Mouse (Mus musculus) heart, embryonic 12.5 days (tissue): ENCODE data around the gene Hoxd4. TPM values are rescaled to one million over a fixed set of nuclear protein-coding genes. Genes with fewer than 3 reads are reported as not detected.

Experiments used
- ATAC-seq: fragments of 200-750 bp; cut with Nextera tagmentation; 2 replicates; pipeline ENCODE4 v1.8.0; 2017; ENCODE audit warnings: moderate TSS enrichment, moderate library complexity; ENCODE audit not compliant: insufficient number of reproducible peaks, low FRiP score
- H3K27ac ChIP-seq: fragments of 300-500 bp; sonication (generic); 2 replicates; pipeline ENCODE4 v1.5.1; 2016; ENCODE audit warnings: mild to moderate bottlenecking, moderate library complexity; ENCODE audit not compliant: poor library complexity, severe bottlenecking
- H3K27me3 ChIP-seq: fragments of 300-500 bp; sonication (generic); replicated peaks from 2 replicates; pipeline ENCODE4 v1.6.1; 2016; ENCODE audit warnings: mild to moderate bottlenecking, moderate library complexity
- H3K36me3 ChIP-seq: fragments of 300-500 bp; sonication (generic); 2 replicates; pipeline ENCODE4 v1.6.1; 2016; ENCODE audit warnings: mild to moderate bottlenecking, moderate library complexity
- H3K4me1 ChIP-seq: fragments of 300-500 bp; sonication (generic); replicated peaks from 2 replicates; pipeline ENCODE4 v1.6.1; 2016; ENCODE audit warnings: mild to moderate bottlenecking
- H3K4me2 ChIP-seq: fragments of 300-500 bp; sonication (generic); 2 replicates; pipeline ENCODE4 v1.6.1; 2016; ENCODE audit warnings: mild to moderate bottlenecking, moderate library complexity
- H3K4me3 ChIP-seq: fragments of 300-500 bp; sonication (generic); 2 replicates; pipeline ENCODE4 v1.5.1; 2016; ENCODE audit warnings: mild to moderate bottlenecking
- H3K9ac ChIP-seq: fragments of 300-500 bp; sonication (generic); 2 replicates; pipeline ENCODE4 v1.6.1; 2016; ENCODE audit warnings: mild to moderate bottlenecking, moderate library complexity
- H3K9me3 ChIP-seq: fragments of 300-500 bp; sonication (generic); replicated peaks from 2 replicates; pipeline ENCODE4 v1.6.1; 2016; ENCODE audit warnings: mild to moderate bottlenecking, moderate library complexity
- WGBS: fragments of 180-500 bp; shearing (Covaris S2); methylation state at CpG from one replicate; pipeline ENCODE4 v1.1.7; 2016; 5-methylcytosine and 5-hydroxymethylcytosine counted together
- polyA plus RNA-seq: library from polyadenylated mRNA; unstranded; fragments of >200 nt; fragmentation: Nextera tagmentation; extraction: Ambion mirVana; gene quantifications from 2 replicates; pipeline ENCODE4 v1.2.1, GENCODE M21; 2016

The Hoxd4 gene
- polyA plus RNA-seq, 1 experiment from 2014 or later: 0.19 TPM

DNA sequence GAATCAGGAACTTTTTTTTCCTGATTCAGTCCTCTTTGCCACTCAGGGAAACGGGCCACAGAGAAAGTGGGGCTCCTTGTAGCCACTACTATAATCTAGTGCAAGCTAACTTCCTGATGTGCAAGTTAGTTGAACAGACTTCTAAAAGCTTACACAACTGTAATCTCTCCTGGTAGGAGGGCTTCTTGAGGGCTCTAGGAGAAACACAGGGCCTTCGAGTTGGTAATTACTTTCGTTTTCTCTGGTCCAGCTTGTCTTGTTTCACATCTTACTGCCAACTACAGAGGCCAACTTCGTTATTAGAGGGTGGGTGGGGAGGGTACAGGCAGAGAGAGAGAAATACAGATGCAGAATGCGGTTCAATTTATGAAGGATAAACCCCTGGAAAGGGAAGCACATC lies 39.9 kb upstream of the Hoxd4 start:
- 4% methylated on average over 5 of the region's 5 CpGs for WGBS
- peak overlapping the region; percentile 85 for H3K4me2 ChIP-seq
- H3K4me3 ChIP-seq: 0 out of 2 replicates have a peak overlapping the region, but pooled peaks have one; percentile 12
- ATAC-seq: no peak
- H3K9me3 ChIP-seq: no peaks in the 10 kb centered on the region
- H3K27ac ChIP-seq: no peak overlapping the region
- peaks cover 93% of the 10 kb centered on the region for H3K27me3 ChIP-seq
- no peaks in the 10 kb centered on the region for H3K36me3 ChIP-seq
- peaks cover 19% of the 10 kb centered on the region for H3K4me1 ChIP-seq
- H3K9ac ChIP-seq: no peak overlapping the region

GRCm38 (mm10) chr2:74672481-74673362 lies 39.0 kb upstream of the Hoxd4 start:
- no peaks in the 10 kb centered on the region for H3K36me3 ChIP-seq
- peaks cover 91% of the 10 kb centered on the region for H3K27me3 ChIP-seq
- H3K9ac ChIP-seq: no peak overlapping the region; the same call in 1 of the 2 replicates
- peak overlapping the region; percentile 85 for H3K4me2 ChIP-seq
- no peaks in the 10 kb centered on the region for H3K9me3 ChIP-seq
- ATAC-seq: 0 out of 2 replicates have a peak, but pooled peaks have one; percentile 40
- 2% methylated on average over 40 of the region's 40 CpGs for WGBS
- peak overlapping the region; percentile 47 for H3K4me3 ChIP-seq
- peaks cover 17% of the 10 kb centered on the region for H3K4me1 ChIP-seq
- H3K27ac ChIP-seq: no peak overlapping the region

GRCm38 (mm10) chr2:74673835-74674425 lies 37.8 kb upstream of the Hoxd4 start:
- H3K4me3 ChIP-seq: no peak overlapping the region
- H3K9ac ChIP-seq: no peak overlapping the region
- peaks cover 6% of the 10 kb centered on the region; the same call in 1 of the 2 replicates for H3K4me1 ChIP-seq
- ATAC-seq: no peak
- H3K4me2 ChIP-seq: no peak overlapping the region
- no peak overlapping the region for H3K27ac ChIP-seq
- no peaks in the 10 kb centered on the region for H3K9me3 ChIP-seq
- WGBS: 2% methylated on average over 24 of the region's 24 CpGs
- no peaks in the 10 kb centered on the region for H3K36me3 ChIP-seq
- peaks cover 90% of the 10 kb centered on the region for H3K27me3 ChIP-seq

DNA sequence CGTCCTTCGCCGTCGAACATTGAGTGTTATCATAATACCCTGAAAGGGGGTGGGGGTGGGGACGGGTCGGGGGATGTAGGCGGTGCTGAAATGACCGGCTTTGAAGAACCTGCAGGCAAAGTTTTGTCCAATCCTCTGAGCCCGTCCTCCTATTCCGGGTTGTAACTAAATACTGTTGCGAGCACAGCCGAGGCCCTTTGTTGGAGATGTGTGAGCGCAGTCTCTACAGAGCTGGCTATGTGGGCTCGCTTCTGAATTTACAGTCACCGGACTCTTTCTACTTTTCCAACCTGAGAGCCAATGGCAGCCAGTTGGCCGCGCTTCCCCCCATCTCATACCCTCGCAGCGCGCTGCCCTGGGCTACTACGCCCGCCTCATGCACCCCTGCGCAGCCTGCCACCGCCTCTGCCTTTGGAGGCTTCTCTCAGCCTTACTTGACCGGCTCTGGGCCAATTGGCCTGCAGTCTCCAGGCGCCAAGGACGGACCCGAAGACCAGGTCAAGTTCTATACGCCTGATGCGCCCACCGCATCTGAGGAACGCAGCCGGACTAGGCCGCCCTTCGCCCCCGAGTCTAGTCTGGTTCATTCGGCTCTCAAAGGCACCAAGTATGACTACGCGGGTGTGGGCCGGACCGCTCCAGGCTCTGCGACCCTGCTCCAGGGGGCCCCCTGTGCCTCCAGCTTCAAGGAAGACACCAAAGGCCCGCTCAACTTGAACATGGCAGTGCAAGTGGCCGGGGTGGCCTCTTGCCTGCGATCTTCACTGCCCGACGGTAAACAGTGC lies 36.7 kb upstream of the Hoxd4 start, which contains the start of gene Hoxd12:
Hoxd12 (plus strand) TSS at position 133 of the 785 bp plus-strand sequence.
- H3K27ac ChIP-seq: no peak within 1 kb of the TSS
- H3K27me3 ChIP-seq: peaks cover 92% of the 10 kb centered on the region
- H3K4me2 ChIP-seq: no peak within 1 kb of the TSS
- H3K36me3 ChIP-seq: no peaks in the 10 kb centered on the region
- no peaks in the 10 kb centered on the region for H3K9me3 ChIP-seq
- 2% methylated on average over 47 of the region's 47 CpGs for WGBS
- H3K4me3 ChIP-seq: no peak within 1 kb of the TSS
- H3K9ac ChIP-seq: no peak within 1 kb of the TSS
- ATAC-seq: no peak
- peaks cover 12% of the 10 kb centered on the region; the same call in 1 of the 2 replicates for H3K4me1 ChIP-seq

- no peak overlapping the region for H3K4me2 ChIP-seq
- no peak overlapping the region for H3K27ac ChIP-seq
- no peak overlapping the region for H3K4me3 ChIP-seq
These were observed 36.0 kb upstream of the Hoxd4 start for GRCm38 (mm10) chr2:74675666-74676282.

DNA sequence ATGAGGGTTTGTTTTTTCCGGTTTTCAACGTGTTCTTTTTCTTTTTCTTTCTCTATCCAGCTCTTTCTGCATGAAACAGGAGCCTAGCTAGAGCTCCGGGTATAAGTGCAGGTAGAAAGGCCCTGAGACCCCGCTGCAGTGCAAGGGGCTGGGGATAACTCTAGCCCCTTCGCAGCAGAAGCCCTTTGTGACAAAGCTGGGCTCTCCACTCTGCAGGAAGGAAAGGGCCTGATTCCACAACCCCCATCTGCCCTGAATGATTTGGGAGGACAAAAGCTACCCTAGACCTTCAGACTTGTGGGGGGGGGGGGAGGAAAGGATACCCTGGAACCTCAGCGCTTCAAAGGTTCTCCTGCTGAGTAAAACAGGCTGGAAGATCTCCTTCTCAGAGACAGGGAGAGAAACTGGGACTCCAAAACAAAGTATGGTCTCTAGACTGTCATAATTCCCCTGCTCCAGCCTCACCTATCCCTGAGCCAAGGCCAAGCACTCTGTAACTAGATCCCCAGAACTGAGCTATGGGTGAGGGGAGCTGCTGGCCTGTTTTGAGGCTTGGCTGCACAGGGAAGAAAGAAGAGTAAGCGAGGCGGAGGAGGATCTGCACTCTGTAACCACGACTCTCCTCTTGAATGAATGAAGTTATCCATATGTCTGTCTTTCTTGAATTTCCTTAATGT lies 35.2 kb upstream of the Hoxd4 start:
- no peaks in the 10 kb centered on the region for H3K36me3 ChIP-seq
- no peak overlapping the region for H3K9ac ChIP-seq
- no peaks in the 10 kb centered on the region for H3K9me3 ChIP-seq
- no peak overlapping the region for H3K4me3 ChIP-seq
- H3K27me3 ChIP-seq: peaks cover 97% of the 10 kb centered on the region
- WGBS: 6% methylated on average over 9 of the region's 9 CpGs
- no peak overlapping the region for H3K4me2 ChIP-seq
- H3K4me1 ChIP-seq: peaks cover 13% of the 10 kb centered on the region
- no peak overlapping the region for H3K27ac ChIP-seq
- ATAC-seq: no peak

More at GRCm38 (mm10) chr2:74675666-74676282, 36.0 kb upstream of the Hoxd4 start:
- WGBS: 4% methylated on average over 24 of the region's 24 CpGs
- ATAC-seq: no peak
- Histone ChIP-seq H3K9me3 (no peaks in the 10 kb centered on the region), H3K4me1 (peaks cover 12% of the 10 kb centered on the region; the same call in 1 of the 2 replicates), H3K36me3 (no peaks in the 10 kb centered on the region), H3K9ac (no peak overlapping the region), H3K27me3 (peaks cover 94% of the 10 kb centered on the region)

GRCm38 (mm10) chr2:74677106-74677505 lies 34.6 kb upstream of the Hoxd4 start:
- Histone ChIP-seq H3K36me3 (no peaks in the 10 kb centered on the region), H3K4me1 (peaks cover 19% of the 10 kb centered on the region), H3K27ac (no peak overlapping the region), H3K9me3 (no peaks in the 10 kb centered on the region), H3K4me2 (no peak overlapping the region), H3K4me3 (no peak overlapping the region), H3K9ac (no peak overlapping the region), H3K27me3 (peaks cover 97% of the 10 kb centered on the region)
- 17% methylated on average over 2 of the region's 2 CpGs for WGBS
- ATAC-seq: no peak

- no peak within 1 kb of the TSS for H3K27ac ChIP-seq
- peak within 1 kb of the TSS; percentile 9; the same call in 1 of the 2 replicates for H3K4me3 ChIP-seq
- no peaks in the 10 kb centered on the region for H3K36me3 ChIP-seq
- H3K4me1 ChIP-seq: peaks cover 22% of the 10 kb centered on the region
- ATAC-seq: no peak
- no peak within 1 kb of the TSS for H3K9ac ChIP-seq
- H3K27me3 ChIP-seq: peaks cover 97% of the 10 kb centered on the region
- no peaks in the 10 kb centered on the region for H3K9me3 ChIP-seq
- under 1% methylated on average over 15 of the region's 15 CpGs for WGBS
- peak within 1 kb of the TSS; percentile 26; the same call in 1 of the 2 replicates for H3K4me2 ChIP-seq
These were observed 32.7 kb upstream of the Hoxd4 start, which contains the start of gene Hoxd11 for GRCm38 (mm10) chr2:74678891-74679595. TSS of gene Hoxd11 (plus strand) at chr2:74679557.

- Histone ChIP-seq H3K27me3 (peaks cover 97% of the 10 kb centered on the region), H3K27ac (no peak overlapping the region), H3K4me2 (peak overlapping the region; percentile 26; the same call in 1 of the 2 replicates), H3K4me3 (peak overlapping the region; percentile 9; the same call in 1 of the 2 replicates), H3K4me1 (peaks cover 22% of the 10 kb centered on the region), H3K9me3 (no peaks in the 10 kb centered on the region), H3K36me3 (no peaks in the 10 kb centered on the region), H3K9ac (no peak overlapping the region)
- no peak for ATAC-seq
- WGBS: 1% methylated on average over 26 of the region's 26 CpGs
These were observed 32.1 kb upstream of the Hoxd4 start for GRCm38 (mm10) chr2:74679596-74679971.
